Mouse (Mus musculus): ENCODE results near the gene Grik5. TPM values are rescaled to one million over a fixed set of nuclear protein-coding genes. Genes with fewer than 3 reads are reported as not detected.

Gene Grik5
- polyA plus RNA-seq (2012; rRNA removed): 191 and 201 TPM in 2 replicates

DNA sequence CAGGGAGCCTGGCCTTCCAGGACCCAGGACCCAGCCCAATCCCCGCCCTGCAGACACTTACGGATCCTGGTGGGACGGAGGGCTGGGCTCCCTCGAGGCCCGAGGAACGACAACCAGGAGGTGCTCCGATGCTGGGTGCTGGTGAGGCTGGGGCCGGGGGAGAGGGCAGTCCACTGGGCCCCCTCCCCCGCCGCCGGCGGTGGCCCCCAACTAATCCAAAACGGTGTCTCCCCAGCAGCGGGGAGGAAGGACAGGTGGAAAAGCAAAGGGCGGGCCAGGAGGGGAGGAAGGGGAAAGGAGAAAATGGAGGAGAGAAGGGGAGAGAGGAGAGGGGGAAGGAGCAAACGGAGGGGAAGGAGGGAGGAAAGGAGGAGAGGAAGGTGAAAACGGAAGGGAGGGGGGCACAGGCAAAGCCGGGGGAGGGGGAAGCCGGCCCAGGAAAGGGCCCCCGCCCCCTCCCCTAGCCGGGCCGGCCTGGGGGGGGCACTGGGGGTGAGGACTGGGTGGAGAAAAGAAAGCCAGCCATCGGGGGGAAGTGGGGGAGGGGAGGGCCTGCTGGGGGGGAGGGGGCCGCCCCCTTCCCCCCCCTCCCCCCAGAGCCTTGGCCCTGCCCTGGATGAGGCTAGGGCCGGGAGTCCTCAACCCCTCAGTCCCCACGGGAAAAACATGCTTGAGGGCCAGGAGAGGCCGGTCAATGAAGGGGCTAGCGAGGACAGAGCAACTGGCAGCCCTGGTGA, at the start of gene Grik5, which contains the start of gene Zfp574:
Grik5 (minus strand) TSS at position 368 of the 737 bp plus-strand sequence.
Zfp574 (plus strand) TSS at position 589 of the 737 bp plus-strand sequence.
- Histone ChIP-seq H3K4me1 (ENCODE audit: control insufficient read depth, insufficient read depth, low read length) (peaks cover 4% of the 10 kb centered on the region; the same call in 1 of the 2 replicates), H3K4me3 (ENCODE audit: insufficient read depth, low read length) (peak within 1 kb of the TSS; percentile 90), H3K27ac (ENCODE audit: insufficient read depth, low read length) (peak within 1 kb of the TSS; percentile 97)
- TF ChIP-seq CTCF (IDR thresholded peaks at IDR 0.05; ENCODE audit: extremely low read depth, insufficient read depth, low read length) (no peak), POLR2A (IDR thresholded peaks at IDR 0.05; ENCODE audit: extremely low read depth, insufficient read depth, low read length) (no peak)

DNA sequence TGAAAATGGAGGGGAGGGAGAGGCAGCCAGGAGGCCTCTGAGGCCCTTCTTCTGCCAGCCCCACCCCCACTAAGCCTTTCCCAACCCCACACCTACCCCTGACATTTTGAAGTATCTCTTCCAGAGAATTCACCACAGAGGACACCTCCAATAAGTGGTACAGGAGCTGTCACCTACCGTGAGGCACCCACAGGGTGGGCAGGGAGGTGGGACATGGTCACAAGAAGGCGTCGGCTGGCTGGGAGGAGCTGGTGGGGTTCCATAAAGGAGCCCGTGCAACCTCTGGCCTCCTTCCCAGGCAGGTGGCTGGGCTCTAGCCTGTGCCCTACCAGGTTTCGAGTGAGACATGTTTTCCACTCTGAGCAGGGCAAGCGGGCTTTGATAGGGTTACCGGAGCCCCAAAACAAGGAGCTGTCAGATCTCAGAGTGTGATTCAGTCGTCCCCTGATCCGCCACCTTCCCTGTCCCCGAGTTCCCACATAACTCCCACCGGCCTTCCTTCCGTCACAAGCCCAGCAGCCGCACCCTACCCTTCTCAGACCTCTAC, 49.2 kb upstream of the Grik5 start:
- TF ChIP-seq POLR2A (IDR thresholded peaks at IDR 0.05; ENCODE audit: extremely low read depth, insufficient read depth, low read length) (no peak), CTCF (IDR thresholded peaks at IDR 0.05; ENCODE audit: extremely low read depth, insufficient read depth, low read length) (no peak)
- Histone ChIP-seq H3K4me1 (ENCODE audit: control insufficient read depth, insufficient read depth, low read length) (0 out of 2 replicates have a peak, but pooled peaks cover 1% of the 10 kb centered on the region), H3K27ac (ENCODE audit: insufficient read depth, low read length) (no peak overlapping the region), H3K4me3 (ENCODE audit: insufficient read depth, low read length) (no peak overlapping the region)

DNA sequence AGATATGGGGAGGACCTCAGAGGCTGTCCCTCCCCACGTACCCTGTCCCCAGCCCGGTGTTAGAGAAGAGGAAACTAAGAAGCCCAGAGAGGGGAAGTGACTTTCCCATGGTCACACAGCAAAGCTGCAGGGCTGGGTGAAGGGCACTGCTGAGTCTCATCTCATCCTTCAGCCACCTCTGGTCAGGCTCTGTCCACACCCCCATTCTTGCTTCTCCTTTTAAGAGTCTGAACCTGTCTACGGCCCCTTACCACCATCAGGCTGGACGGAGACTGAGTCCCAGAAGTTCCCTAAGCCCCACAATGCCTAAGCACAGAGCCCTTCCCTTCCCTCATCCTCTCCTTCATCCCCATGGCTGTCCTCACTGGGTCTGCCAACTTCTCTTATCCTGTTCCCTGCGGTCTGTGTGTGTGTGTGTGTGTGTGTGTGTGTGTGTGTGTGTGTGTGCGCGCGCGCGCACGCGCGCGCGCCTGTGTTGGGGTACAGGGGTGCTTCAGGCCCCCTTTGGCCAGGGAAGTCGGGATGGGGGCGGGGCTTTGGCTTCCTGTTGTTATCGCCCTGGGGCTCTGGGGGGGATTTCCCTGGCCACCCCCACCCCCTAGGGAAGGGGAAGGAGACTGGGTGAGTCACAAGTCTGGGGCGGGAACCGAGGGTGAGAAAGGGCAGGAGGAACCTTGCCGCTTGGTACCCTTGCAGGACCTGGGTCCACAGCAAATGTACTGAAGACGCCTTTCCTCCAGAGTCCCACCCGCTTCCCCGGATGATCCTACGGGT, 48.1 kb upstream of the Grik5 start:
- Histone ChIP-seq H3K4me1 (ENCODE audit: control insufficient read depth, insufficient read depth, low read length) (0 out of 2 replicates have a peak, but pooled peaks cover 1% of the 10 kb centered on the region), H3K27ac (ENCODE audit: insufficient read depth, low read length) (no peak overlapping the region), H3K4me3 (ENCODE audit: insufficient read depth, low read length) (no peak overlapping the region)
- no peak for TF ChIP-seq CTCF (IDR thresholded peaks at IDR 0.05; ENCODE audit: extremely low read depth, insufficient read depth, low read length)
- no peak for TF ChIP-seq POLR2A (IDR thresholded peaks at IDR 0.05; ENCODE audit: extremely low read depth, insufficient read depth, low read length)

DNA sequence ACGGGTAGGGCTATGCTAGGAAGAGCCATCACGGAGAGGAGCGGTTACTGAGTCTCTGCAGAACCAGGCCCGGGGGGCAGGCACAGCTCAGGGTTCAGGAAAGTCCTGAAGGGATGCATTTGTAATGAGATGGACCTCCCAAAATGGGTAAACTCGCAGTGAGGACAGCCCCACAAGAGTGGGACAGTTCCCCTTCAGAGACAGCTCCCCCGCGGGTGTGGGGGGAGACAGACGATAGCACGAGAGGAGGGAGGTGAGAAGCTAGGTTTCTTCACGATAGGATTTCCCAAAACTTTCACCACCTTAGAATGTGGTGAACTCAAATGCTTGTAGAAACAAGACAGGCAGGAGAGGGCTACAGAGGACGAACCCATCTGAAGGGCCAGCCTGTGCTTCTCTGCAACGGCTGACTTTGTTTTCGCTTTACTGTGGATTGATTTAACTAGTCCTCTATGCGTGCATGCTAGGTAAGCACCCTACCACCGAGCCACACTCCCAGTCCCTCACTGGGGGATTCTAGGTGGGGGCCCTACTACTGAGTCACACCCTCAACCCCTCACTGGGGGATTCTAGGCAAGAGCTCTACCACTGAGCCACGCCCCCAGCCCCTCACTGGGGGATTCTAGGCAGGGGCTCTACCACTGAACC, 40.9 kb upstream of the Grik5 start:
- no peak overlapping the region for H3K4me3 ChIP-seq (ENCODE audit: insufficient read depth, low read length)
- H3K27ac ChIP-seq (ENCODE audit: insufficient read depth, low read length): no peak overlapping the region
- no peaks in the 10 kb centered on the region for H3K4me1 ChIP-seq (ENCODE audit: control insufficient read depth, insufficient read depth, low read length)
- TF ChIP-seq POLR2A (IDR thresholded peaks at IDR 0.05; ENCODE audit: extremely low read depth, insufficient read depth, low read length) (no peak), CTCF (IDR thresholded peaks at IDR 0.05; ENCODE audit: extremely low read depth, insufficient read depth, low read length) (no peak)

DNA sequence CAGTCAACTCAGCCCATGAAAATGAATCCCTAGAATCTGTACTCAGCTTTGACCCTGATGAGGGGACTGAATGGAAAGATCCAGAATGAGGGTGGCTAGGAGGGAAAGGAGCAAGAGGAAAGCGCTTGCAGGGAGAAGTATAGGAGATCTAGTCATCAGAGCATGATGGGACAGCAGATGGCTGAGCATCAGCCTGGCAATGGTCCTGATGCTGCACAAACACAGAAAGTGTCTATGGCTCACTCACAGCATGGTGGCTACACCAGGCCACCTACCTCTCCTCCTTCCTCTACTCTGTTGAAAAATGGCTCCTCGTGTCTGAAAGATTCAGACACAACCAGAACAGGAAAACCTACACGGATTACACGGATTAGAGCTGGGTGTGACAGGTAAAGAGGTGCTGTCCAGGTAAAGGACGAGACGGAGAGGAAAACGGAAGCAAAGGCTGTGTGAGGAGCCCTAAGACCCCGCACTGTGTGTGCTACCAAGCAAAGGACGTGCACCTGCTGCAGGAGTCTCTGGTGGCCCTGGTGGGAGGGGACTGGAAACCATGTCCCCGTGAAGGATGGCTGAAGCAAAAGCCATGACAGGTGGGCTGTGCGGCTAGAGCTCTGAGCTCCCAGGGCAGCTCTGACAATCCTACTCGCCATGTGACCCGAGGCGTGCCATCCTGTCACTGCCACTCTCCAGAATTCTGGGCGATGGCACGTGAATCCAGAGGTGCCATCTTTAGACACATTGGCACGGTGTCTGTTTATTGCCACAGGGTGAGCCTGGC, 40.2 kb upstream of the Grik5 start:
- TF ChIP-seq POLR2A (IDR thresholded peaks at IDR 0.05; ENCODE audit: extremely low read depth, insufficient read depth, low read length) (no peak), CTCF (IDR thresholded peaks at IDR 0.05; ENCODE audit: extremely low read depth, insufficient read depth, low read length) (no peak)
- H3K4me3 ChIP-seq (ENCODE audit: insufficient read depth, low read length): no peak overlapping the region
- no peak overlapping the region for H3K27ac ChIP-seq (ENCODE audit: insufficient read depth, low read length)
- no peaks in the 10 kb centered on the region for H3K4me1 ChIP-seq (ENCODE audit: control insufficient read depth, insufficient read depth, low read length)

DNA sequence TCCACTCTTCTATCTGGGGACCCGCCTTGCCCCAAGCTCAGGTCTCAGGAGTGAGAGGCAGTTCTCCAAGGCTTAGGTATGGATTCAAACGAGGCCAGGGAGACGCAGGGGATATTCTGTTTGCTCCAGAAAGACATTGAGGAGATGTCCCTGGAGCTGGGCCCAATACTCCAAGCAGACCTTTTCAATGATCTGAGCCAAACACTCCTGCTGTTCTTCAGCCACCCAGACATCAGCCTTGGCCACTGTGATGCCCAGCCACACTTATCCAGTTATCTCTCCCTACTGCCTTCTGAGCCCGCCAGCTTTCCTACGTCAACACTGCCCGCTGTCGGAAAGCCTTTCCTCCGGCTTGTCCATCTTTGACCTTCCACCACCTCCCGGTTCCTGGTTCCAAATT, 38.2 kb upstream of the Grik5 start:
- Histone ChIP-seq H3K4me3 (ENCODE audit: insufficient read depth, low read length) (no peak overlapping the region), H3K27ac (ENCODE audit: insufficient read depth, low read length) (no peak overlapping the region), H3K4me1 (ENCODE audit: control insufficient read depth, insufficient read depth, low read length) (no peaks in the 10 kb centered on the region)
- TF ChIP-seq POLR2A (IDR thresholded peaks at IDR 0.05; ENCODE audit: extremely low read depth, insufficient read depth, low read length) (no peak), CTCF (IDR thresholded peaks at IDR 0.05; ENCODE audit: extremely low read depth, insufficient read depth, low read length) (no peak)

DNA sequence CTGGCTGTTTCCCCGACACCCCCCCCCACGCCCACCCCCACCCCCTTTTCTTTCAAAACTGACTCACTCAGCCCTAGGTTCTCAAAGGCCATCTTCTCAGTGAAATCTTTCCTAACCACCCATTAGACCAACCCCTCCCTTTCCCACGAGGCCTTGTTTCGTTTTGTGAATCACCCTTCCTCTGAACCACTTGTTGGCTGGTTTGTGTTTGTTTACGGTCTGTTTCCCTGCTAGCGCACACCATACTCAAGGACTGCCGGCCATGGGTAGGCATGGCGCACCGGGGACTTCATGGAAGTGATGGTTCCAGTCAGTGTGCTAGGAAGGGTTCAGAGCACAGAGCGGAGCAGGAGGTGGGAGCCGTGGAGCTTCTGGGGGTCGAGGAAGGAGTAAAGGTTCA, 37.2 kb upstream of the Grik5 start:
- Histone ChIP-seq H3K27ac (ENCODE audit: insufficient read depth, low read length) (no peak overlapping the region), H3K4me1 (ENCODE audit: control insufficient read depth, insufficient read depth, low read length) (no peaks in the 10 kb centered on the region), H3K4me3 (ENCODE audit: insufficient read depth, low read length) (no peak overlapping the region)
- TF ChIP-seq CTCF (IDR thresholded peaks at IDR 0.05; ENCODE audit: extremely low read depth, insufficient read depth, low read length) (no peak), POLR2A (IDR thresholded peaks at IDR 0.05; ENCODE audit: extremely low read depth, insufficient read depth, low read length) (no peak)

DNA sequence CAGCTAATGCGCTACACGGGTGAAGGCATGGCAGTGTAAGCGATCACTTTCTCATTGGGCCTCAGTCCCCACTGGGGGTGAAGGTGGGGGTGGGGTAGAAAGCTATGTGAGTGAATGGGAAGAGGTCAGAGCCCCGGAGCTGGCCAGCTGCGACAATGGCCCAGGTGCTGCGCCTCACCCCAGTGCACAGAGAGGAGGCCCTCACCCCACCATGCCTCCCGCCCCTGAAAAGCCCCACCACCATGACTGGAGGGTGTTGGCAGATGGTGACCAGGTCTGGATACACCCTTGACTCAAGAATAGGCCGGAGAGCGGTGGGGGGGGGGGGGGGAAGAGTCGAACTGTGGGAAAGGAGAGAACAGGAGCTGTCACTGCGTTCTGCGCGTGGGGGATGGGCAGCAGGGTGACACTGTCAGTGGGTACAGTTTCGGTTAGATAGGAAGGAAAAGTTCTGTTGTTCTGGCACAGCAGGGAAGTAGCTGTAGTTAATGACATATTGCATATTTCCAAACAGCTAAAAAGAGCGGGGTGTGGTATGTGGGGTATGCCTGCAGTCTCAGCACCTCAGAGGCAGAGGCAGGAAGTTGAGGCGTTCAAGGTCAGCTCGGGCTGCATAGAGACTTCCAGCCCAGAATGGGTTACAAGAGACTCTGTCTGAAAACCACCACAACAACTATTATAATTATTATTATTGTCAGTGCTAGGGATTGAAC, 34.8 kb upstream of the Grik5 start:
- H3K27ac ChIP-seq (ENCODE audit: insufficient read depth, low read length): no peak overlapping the region
- no peak overlapping the region for H3K4me3 ChIP-seq (ENCODE audit: insufficient read depth, low read length)
- TF ChIP-seq POLR2A (IDR thresholded peaks at IDR 0.05; ENCODE audit: extremely low read depth, insufficient read depth, low read length) (no peak), CTCF (IDR thresholded peaks at IDR 0.05; ENCODE audit: extremely low read depth, insufficient read depth, low read length) (no peak)
- H3K4me1 ChIP-seq (ENCODE audit: control insufficient read depth, insufficient read depth, low read length): no peaks in the 10 kb centered on the region

Measured in cortical plate, adult 2 months (tissue).